Mouse (Mus musculus) embryonic facial prominence, embryonic 11.5 days (tissue): ENCODE measurements at regions not wholly inside any gene's neighbourhood (a gene's known extent, or its start where the extent isn't known, plus 50 kb on each side); places are given as distances from the start of the nearest gene placed in this dataset.
A peak's percentile ranks its signal among the peaks of the same experiment; 100 is the strongest.

ENCODE experiments used
- ATAC-seq: fragments of 200-750 bp; cut with Nextera tagmentation; replicated peaks from 2 replicates; pipeline ENCODE4 v1.8.0; 2017; ENCODE audit warnings: low read depth; ENCODE audit not compliant: insufficient number of reproducible peaks, low FRiP score, low TSS enrichment
- DNase-seq: peaks from one replicate; pipeline ENCODE4 v3.0.0-alpha.2; 2015; ENCODE audit warnings: low spot score
- H3K27ac ChIP-seq: fragments of 300-500 bp; sonication (generic); replicated peaks from 2 replicates; pipeline ENCODE4 v1.5.1; 2014; ENCODE audit warnings: mild to moderate bottlenecking, low read depth, low read length, control low read depth
- H3K27me3 ChIP-seq: fragments of 300-500 bp; sonication (generic); 2 replicates; pipeline ENCODE4 v1.6.1; 2014; ENCODE audit warnings: mild to moderate bottlenecking, low read length, moderate library complexity, mixed read lengths; ENCODE audit not compliant: control insufficient read depth, insufficient read depth
- H3K36me3 ChIP-seq: fragments of 300-500 bp; sonication (generic); replicated peaks from 2 replicates; pipeline ENCODE4 v1.6.1; 2014; ENCODE audit warnings: low read depth, mild to moderate bottlenecking, low read length, moderate library complexity, mixed read lengths; ENCODE audit not compliant: control insufficient read depth, insufficient read depth
- H3K4me1 ChIP-seq: fragments of 300-500 bp; sonication (generic); 2 replicates; pipeline ENCODE4 v1.6.1; 2014; ENCODE audit warnings: low read length, mixed read lengths; ENCODE audit not compliant: control insufficient read depth, insufficient read depth
- H3K4me2 ChIP-seq: fragments of 300-500 bp; sonication (generic); 2 replicates; pipeline ENCODE4 v1.6.1; 2014; ENCODE audit warnings: low read depth, mild to moderate bottlenecking, control low read depth, low read length, moderate library complexity
- H3K4me3 ChIP-seq: fragments of 300-500 bp; sonication (generic); 2 replicates; pipeline ENCODE4 v1.5.1; 2014; ENCODE audit warnings: low read depth, low read length, control low read depth
- H3K9ac ChIP-seq: fragments of 300-500 bp; sonication (generic); replicated peaks from 2 replicates; pipeline ENCODE4 v1.6.1; 2014; ENCODE audit warnings: mild to moderate bottlenecking, control low read depth, low read length
- H3K9me3 ChIP-seq: fragments of 300-500 bp; sonication (generic); replicated peaks from 2 replicates; pipeline ENCODE4 v1.6.1; 2016; ENCODE audit warnings: mild to moderate bottlenecking, low read length, inconsistent platforms, mixed read lengths; ENCODE audit not compliant: control insufficient read depth
- WGBS: fragments of 180-500 bp; shearing (Covaris S2); extraction: QIAGEN DNeasy Blood & Tissue Kit; methylation state at CpG from one replicate; pipeline ENCODE4 v1.1.7; 2014; 5-methylcytosine and 5-hydroxymethylcytosine counted together

DNA sequence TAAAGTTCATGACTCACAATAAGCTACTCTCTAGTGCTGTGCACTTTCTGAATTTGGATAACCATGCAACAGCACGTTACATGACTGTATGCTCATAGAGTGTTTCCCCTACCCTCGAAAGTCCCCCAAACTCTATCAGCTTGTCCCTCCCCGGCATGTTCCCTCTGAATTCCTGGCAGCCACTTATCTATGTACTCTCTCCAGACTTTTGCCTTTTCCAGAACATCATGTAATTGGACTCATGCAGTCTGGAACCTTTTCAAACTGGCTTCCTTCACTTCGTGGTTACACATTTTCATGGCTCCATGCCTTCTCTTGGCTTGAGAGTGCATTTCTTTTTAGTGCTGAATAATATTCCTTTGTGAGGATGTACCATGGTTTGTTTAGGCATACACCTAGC, 436.8 kb upstream of the Kif2a start:
- no peak overlapping the region for H3K9ac ChIP-seq
- ATAC-seq (no peak), DNase-seq (no peak)
- no peak overlapping the region for H3K27ac ChIP-seq
- WGBS = 90% methylated on average over 4 of the region's 4 CpGs
- H3K9me3 ChIP-seq = no peaks in the 10 kb centered on the region
- H3K27me3 ChIP-seq = no peaks in the 10 kb centered on the region
- H3K4me2 ChIP-seq = no peak overlapping the region
- H3K36me3 ChIP-seq = no peaks in the 10 kb centered on the region
- H3K4me1 ChIP-seq = no peaks in the 10 kb centered on the region
- H3K4me3 ChIP-seq = no peak overlapping the region

DNA sequence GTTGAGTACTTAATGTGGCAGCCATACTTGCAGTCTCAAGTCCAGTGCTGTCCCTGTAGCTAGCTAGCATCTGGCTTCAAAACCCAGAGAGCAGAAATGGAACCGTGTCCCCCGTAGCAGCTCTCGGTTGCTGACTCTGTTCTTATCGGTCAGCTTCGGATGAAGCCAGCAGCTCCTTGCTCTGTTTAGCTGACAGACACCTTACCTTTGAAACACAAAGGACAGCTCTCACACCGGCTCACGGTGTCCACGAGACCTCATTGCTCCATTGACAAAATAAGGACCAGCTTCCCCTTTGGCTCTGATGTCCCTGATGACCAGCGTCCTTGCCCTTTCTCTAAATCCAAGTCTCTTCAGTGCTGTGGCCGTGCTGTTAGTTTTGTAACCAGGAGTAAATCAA, 435.3 kb upstream of the Kif2a start:
- no peaks in the 10 kb centered on the region for H3K9me3 ChIP-seq
- H3K9ac ChIP-seq = no peak overlapping the region
- WGBS = 82% methylated on average over 10 of the region's 10 CpGs
- no peak overlapping the region for H3K4me3 ChIP-seq
- H3K27me3 ChIP-seq = no peaks in the 10 kb centered on the region
- no peak for DNase-seq
- H3K4me1 ChIP-seq = no peaks in the 10 kb centered on the region
- no peak overlapping the region for H3K27ac ChIP-seq
- ATAC-seq = no peak
- H3K36me3 ChIP-seq = no peaks in the 10 kb centered on the region
- H3K4me2 ChIP-seq = no peak overlapping the region

DNA sequence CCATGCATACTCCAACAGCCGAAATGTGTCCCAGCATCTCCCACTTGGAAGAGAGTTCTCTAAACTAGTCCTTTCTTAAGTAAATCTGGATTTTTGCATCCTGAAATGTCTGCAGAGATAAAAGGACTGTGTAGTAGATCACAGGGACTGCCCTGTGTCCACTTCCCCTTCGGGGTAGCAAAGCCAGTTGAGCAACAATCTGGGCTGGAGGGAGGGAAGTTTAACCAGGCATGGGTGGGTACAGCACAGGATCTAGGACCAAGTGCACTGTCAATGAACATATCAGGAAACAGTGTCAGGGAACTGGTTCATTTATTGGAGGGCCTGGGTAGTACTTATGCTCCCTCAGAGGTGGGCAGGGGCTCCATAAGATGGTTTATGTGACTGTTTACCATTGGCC, 434.5 kb upstream of the Kif2a start:
- WGBS = 80% methylated on average over 2 of the region's 2 CpGs
- H3K9me3 ChIP-seq = no peaks in the 10 kb centered on the region
- no peak for ATAC-seq

DNA sequence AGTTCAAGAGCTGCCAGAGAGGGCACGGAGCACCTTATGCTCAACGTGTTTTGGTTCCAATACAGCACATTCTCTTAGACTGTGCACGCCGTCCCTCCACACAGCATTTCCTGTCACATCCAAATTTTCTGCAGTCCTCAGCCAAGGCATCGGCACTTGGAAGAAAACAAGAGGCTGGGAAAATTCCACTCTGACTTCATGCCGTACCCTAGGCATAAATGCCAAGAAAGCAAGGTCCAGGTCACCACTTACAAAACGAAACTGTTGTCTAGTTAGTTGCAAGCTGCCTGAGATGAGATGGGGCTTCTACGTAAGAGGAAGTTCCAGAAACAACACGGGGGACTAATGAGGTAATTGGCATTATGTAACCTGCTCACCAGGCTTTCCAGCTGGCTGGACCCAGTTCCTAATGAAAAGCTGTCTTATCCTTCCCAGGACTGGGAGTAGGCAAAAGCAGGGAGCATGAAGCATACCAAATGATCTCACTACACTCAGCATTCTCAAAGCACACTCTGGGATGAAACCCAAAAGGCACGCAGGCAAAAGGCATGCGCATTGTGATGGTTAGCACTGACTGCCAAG, 427.8 kb upstream of the Kif2a start:
- ATAC-seq (no peak), DNase-seq (no peak)
- no peak overlapping the region for H3K9ac ChIP-seq
- no peaks in the 10 kb centered on the region for H3K27me3 ChIP-seq
- 85% methylated on average over 11 of the region's 11 CpGs for WGBS
- H3K36me3 ChIP-seq = no peaks in the 10 kb centered on the region
- H3K4me3 ChIP-seq = no peak overlapping the region
- no peak overlapping the region for H3K4me2 ChIP-seq
- no peaks in the 10 kb centered on the region for H3K9me3 ChIP-seq
- no peak overlapping the region for H3K27ac ChIP-seq
- H3K4me1 ChIP-seq = no peaks in the 10 kb centered on the region

More for the DNA sequence above, 434.5 kb upstream of the Kif2a start:
- H3K4me1 ChIP-seq = no peaks in the 10 kb centered on the region
- no peak overlapping the region for H3K4me2 ChIP-seq
- H3K36me3 ChIP-seq = no peaks in the 10 kb centered on the region
- H3K4me3 ChIP-seq = no peak overlapping the region
- no peaks in the 10 kb centered on the region for H3K27me3 ChIP-seq
- no peak overlapping the region for H3K9ac ChIP-seq
- no peak overlapping the region for H3K27ac ChIP-seq
- no peak for DNase-seq

DNA sequence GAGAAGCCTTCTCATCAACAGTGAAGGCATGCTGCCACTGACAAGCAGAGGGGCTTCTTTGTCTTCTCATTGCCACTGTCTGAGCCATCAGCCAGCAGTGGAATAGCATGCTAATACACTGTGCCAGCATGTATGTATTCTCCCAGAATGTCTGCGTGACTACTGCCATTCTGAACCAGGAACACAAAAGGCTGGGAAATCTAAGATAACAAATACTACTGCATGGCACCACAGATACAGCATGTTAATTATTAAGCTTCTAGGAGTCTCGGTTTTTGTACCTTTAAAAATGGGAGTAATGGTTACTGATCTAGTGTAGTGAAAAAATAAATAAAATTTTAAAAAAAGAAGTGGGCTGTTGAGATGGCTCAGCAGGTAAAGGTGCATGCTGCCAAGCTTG, 425.9 kb upstream of the Kif2a start:
- Histone ChIP-seq H3K9ac (no peak overlapping the region), H3K4me2 (no peak overlapping the region), H3K4me3 (no peak overlapping the region), H3K36me3 (no peaks in the 10 kb centered on the region), H3K27me3 (no peaks in the 10 kb centered on the region), H3K9me3 (no peaks in the 10 kb centered on the region), H3K27ac (no peak overlapping the region), H3K4me1 (no peaks in the 10 kb centered on the region)
- ATAC-seq = no peak
- WGBS = 80% methylated on average over 2 of the region's 2 CpGs
- no peak for DNase-seq

DNA sequence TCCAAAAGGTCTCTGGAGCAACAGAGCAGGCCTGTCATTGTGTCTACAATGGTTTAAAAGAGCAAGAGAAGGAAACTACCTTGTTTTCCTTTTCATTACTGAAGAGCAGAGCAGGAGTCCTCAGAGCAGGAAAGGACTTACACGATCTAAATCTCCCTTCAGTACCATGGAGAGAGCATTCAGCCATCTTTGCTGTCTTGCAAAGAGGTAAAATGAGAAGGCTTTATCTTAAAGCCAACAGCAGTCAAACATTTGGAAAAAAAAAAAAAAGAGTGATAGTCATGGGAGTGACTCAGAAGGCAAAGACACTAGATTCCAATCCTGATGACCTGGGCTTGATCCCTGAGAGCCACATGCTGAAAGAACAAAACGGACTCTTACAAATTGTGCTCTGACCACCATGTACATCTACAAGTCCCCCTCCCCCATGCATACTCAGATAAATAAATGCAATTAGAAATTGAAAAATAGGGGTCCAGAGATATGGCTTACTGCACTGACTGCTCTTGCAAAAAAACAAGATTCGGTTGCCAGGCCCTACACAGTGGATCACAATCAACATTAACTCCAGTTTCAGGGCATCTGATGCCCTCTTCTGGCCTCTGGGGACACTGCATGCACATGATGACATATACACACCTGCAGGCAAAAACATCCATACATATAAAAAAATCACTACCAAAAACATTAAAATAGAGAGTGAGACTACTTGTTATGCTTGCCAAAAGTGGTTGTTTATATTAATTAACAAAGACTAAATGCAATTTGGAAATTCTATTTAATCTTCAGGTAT, 397.6 kb upstream of the Kif2a start:
- H3K9ac ChIP-seq = no peak overlapping the region
- H3K4me2 ChIP-seq = no peak overlapping the region
- no peak overlapping the region for H3K27ac ChIP-seq
- no peak overlapping the region for H3K4me3 ChIP-seq
- DNase-seq (peak; percentile 65), ATAC-seq (no peak)
- no peaks in the 10 kb centered on the region for H3K27me3 ChIP-seq
- H3K4me1 ChIP-seq = no peaks in the 10 kb centered on the region
- H3K36me3 ChIP-seq = no peaks in the 10 kb centered on the region
- 73% methylated on average over 3 of the region's 3 CpGs for WGBS
- no peaks in the 10 kb centered on the region for H3K9me3 ChIP-seq

DNA sequence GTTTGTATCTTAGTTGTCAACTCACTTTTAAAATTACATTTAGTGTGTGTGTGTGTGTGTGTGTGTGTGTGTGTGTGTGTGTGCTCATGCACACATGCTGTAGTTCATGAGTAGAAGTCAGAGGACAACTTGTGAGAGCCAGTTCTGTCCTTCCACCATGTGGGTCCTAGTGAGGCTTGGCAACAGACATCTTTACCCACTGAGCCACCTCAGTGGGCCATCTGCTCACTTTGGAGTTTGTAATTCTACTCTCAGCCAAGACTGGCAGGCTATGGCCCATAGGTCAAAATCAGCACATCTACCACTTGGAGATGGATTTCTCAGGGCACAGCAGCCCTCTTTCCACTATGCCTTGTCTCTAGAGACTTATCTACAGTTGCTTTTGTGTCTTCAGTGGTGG, 388.3 kb upstream of the Kif2a start:
- H3K4me1 ChIP-seq = no peaks in the 10 kb centered on the region
- H3K9me3 ChIP-seq = no peaks in the 10 kb centered on the region
- H3K4me3 ChIP-seq = no peak overlapping the region
- H3K27me3 ChIP-seq = no peaks in the 10 kb centered on the region
- no peak for DNase-seq
- H3K9ac ChIP-seq = no peak overlapping the region
- no peak for ATAC-seq
- no peak overlapping the region for H3K4me2 ChIP-seq
- H3K27ac ChIP-seq = no peak overlapping the region
- no peaks in the 10 kb centered on the region for H3K36me3 ChIP-seq

DNA sequence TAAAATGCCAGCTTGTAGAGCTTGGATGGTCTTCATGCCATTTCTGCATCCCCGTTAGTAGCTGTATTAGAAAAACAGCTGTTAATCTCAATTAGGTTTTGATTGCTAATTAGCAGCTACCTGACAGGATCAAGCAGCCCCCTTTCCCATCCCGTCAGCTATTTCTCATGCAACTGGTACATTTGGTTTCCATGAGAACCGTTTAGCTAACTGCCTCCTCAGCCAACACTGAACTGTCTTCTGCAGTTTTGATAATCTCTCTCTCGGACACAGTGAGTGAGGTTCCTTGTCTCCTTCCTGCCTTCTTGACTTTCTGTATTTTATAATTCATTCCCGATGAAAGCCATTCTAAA, 385.7 kb upstream of the Kif2a start:
- no peak overlapping the region for H3K4me2 ChIP-seq
- H3K27me3 ChIP-seq = no peaks in the 10 kb centered on the region
- H3K9me3 ChIP-seq = no peaks in the 10 kb centered on the region
- H3K4me1 ChIP-seq = no peaks in the 10 kb centered on the region
- no peak overlapping the region for H3K27ac ChIP-seq
- no peak for ATAC-seq
- H3K36me3 ChIP-seq = no peaks in the 10 kb centered on the region
- WGBS = 80% methylated on average over 5 of the region's 5 CpGs
- DNase-seq = no peak
- H3K4me3 ChIP-seq = no peak overlapping the region
- no peak overlapping the region for H3K9ac ChIP-seq
